Mouse (Mus musculus) forelimb bud, embryonic 11.5 days (tissue): ENCODE results near the gene Grik4.

Experiments used
- DNase-seq: peaks from one replicate; pipeline ENCODE4 v3.0.0-alpha.2; 2012; ENCODE audit warnings: low read depth, low spot score

Grik4 gene

DNA sequence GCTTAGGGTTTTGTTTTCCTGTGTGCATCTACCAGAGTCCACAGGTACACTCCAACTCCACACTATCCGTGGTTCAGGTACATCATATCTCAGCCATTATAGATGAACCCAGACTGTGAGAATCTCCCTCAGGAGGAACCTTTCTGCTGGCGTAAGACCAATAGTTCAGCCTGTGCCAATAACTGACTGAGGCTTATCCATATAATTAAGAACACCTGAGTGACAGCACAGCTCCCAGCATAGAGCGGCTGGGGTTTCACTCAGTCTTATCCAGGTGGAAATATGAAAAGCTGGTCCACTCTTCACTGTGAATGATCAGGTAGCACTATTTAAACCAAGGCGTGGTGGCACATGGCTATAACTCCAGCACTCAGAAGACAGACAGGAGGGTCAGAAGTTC lies 440.6 kb downstream of the Grik4 start:
- DNase-seq = peak; percentile 12

GRCm38 (mm10) chr9:42496296-42496695 lies 448.0 kb downstream of the Grik4 start:
- DNase-seq = no peak

GRCm38 (mm10) chr9:42491780-42492179 lies 452.5 kb downstream of the Grik4 start:
- DNase-seq = no peak

- DNase-seq = no peak
Observed at GRCm38 (mm10) chr9:42490589-42491382, 453.5 kb downstream of the Grik4 start.

DNA sequence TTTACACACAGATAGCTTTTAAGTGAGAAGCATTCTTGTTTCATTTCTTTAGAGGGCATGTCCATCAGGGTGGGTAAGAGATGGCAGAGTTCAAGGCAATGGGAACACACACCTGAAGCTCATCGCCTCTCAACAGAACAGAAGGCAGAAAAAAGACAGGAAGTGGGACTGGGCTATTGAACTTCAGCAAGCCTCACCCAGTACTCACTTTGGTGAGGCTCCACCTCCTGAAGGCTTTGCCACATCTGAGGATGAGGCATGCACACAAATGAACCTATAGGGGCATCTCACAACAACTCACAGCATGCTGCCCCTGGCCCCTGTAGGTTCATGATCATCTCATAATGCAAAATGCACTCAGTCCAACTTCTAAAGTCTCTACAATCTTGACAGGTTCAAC lies 456.2 kb downstream of the Grik4 start:
- DNase-seq = no peak

GRCm38 (mm10) chr9:42486913-42487312 lies 457.4 kb downstream of the Grik4 start:
- no peak for DNase-seq

DNA sequence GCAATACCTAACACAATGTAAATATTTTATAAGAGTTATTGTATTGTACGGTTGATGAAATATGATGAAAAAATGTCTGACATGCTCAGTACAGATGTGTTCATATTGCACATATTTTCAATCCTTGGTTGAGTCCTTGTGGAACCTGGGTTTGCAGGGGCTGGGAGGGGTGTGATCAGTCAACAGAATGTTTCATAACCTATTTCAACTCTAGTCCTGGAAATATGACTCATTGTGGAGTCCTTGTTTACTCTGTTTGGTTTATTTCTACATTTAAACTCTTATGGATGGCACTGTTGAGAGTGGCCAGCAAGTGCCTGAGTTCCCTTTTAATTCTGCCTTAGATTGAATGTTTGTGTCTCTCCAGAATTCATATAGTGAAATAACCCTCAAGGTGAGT lies 459.6 kb downstream of the Grik4 start:
- no peak for DNase-seq

DNA sequence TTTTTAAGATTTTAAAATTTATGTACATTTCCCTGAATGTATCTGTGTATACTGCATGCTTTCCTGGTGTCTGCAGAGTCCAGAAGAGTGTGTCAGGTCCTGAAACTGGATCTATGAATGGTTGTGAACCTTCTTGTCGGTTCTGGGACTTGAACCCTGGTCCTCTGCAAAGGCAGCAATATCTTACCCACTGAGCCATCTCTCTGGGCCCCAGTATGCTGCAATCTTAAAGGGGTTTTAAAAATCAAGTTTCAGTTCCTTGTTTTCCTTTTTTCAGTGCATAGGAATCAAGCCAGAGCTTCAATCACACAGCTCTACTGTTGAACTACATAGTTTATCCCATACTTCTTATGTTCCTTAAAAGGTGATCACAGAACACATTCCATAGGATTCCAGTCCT lies 461.3 kb downstream of the Grik4 start:
- DNase-seq = no peak

DNA sequence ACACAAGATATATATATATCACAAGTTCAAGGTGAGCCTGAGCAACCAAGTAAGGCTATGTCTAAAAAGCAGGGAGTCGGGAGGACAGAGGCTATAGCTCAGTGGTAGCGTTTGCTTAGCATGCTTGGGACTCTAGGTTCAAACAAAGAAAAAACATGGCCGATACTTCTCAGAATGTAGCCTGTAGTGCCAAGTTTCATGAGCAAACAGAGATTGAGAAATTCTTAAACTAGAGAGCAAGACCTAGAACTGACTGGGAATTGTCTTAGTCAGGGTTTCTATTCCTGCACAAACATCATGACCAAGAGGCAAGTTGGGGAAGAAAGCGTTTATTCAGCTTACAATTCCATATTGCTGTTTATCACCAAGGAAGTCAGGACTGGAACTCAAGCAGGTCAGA lies 468.1 kb downstream of the Grik4 start:
- no peak for DNase-seq

- DNase-seq = no peak
Observed at GRCm38 (mm10) chr9:42474244-42474643, 470.0 kb downstream of the Grik4 start.

DNA sequence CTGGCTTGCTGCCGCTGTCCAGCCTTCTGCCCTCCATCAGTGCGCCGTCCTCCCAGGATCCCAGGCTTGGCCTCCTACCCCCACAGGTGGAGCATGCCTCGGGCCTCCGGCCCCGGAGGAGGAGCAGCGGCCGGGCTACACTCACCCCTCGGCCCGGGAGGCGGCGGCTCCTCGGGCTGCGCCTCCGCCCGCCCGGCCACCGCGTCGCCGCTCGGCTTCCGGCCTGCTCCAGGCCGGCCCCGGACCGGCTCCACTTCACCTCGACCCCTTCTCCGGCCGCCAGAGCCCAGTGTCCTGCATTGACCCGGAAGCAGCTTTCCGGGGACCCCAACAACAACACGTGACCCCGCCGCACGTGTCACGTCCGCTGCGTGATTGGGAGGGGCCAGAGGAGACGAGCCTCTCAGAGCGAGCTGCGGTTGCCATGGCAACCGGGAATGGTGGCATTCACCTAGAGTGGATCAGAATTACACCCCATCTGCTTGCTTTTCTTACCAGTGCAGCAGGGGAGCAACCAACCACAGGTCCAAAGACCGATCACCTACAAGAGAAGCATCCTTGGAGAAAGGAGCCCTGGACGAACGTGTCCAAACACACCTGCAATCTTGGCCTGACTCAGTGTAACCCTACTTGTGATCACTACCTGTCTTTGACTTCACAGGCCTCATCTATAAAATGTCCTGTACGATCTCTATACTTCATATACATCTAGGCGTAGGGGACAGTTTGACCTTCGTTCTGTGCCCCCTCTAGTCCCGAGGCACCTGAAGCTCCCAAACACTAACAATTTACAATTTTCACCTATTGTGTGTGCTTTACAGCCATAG lies 472.2 kb downstream of the Grik4 start:
- DNase-seq = peak; percentile 94

GRCm38 (mm10) chr9:42471214-42471613 lies 473.1 kb downstream of the Grik4 start:
- DNase-seq = no peak

GRCm38 (mm10) chr9:42469323-42469722 lies 475.0 kb downstream of the Grik4 start:
- no peak for DNase-seq

DNA sequence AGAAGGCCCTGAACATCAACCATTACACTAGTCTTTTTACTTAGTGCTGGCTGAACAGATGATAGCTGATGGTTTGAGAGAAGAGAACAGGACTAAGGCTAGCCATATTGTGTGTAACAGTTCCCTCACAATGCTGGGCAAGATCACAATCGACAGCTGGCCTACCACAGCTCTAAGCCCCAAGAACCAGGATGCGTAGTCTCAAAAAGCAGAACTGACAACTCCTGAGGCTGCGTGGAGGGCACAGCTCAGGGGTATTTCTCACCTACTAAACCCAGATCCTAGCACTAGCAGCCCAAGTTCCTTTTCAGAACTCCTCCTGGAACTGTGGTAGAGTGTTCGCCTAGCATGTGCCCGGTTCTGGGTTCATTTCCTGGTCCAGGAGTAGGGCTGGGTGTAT lies 475.9 kb downstream of the Grik4 start:
- no peak for DNase-seq
